Mouse (Mus musculus) kidney, adult 2 months (tissue): Measurements from ENCODE around the gene Pgk2. TPM values are rescaled to one million over a fixed set of nuclear protein-coding genes. Genes with fewer than 3 reads are reported as not detected.
"Not testable (repeated sequence)": the region's sequence is repeated elsewhere in the genome, so short reads cannot be mapped to it uniquely, and the experiment has no call there.

Experiments
- DNase-seq: peaks from one replicate; pipeline ENCODE4 v3.0.0; 2021
- H3K27ac ChIP-seq: fragments of 200-500 bp; 2 replicates; pipeline ENCODE4 v1.5.1; 2012; ENCODE audit warnings: low read depth, low read length, control low read depth, inconsistent platforms; ENCODE audit not compliant: insufficient read depth
- H3K27me3 ChIP-seq: fragments of 200-500 bp; replicated peaks from 2 replicates; pipeline ENCODE4 v1.6.1; 2012; ENCODE audit warnings: mild to moderate bottlenecking, moderate library complexity, low read length, inconsistent platforms; ENCODE audit not compliant: control insufficient read depth, insufficient read depth
- H3K36me3 ChIP-seq: fragments of 200-500 bp; 2 replicates; pipeline ENCODE4 v1.6.1; 2012; ENCODE audit warnings: mild to moderate bottlenecking, moderate library complexity, low read length, inconsistent platforms; ENCODE audit not compliant: control insufficient read depth, insufficient read depth
- H3K4me1 ChIP-seq: fragments of 200-500 bp; 2 replicates; pipeline ENCODE4 v1.6.1; 2011; ENCODE audit warnings: low read length; ENCODE audit not compliant: control insufficient read depth, insufficient read depth
- H3K4me3 ChIP-seq: fragments of 200-500 bp; 2 replicates; pipeline ENCODE4 v1.5.1; 2011; ENCODE audit warnings: mild to moderate bottlenecking, low read depth, low read length, control low read depth; ENCODE audit not compliant: insufficient read depth
- CTCF ChIP-seq: fragments of 200-500 bp; conservative IDR thresholded peaks from 2 replicates; pipeline ENCODE4 v1.5.1; 2011; ENCODE audit warnings: low read depth, mild to moderate bottlenecking, control low read depth, low read length, moderate library complexity, mixed read lengths; ENCODE audit not compliant: insufficient read depth, insufficient read length
- POLR2A ChIP-seq: fragments of 200-500 bp; IDR thresholded peaks from one replicate; pipeline ENCODE4 v1.6.1; 2011; ENCODE audit warnings: low read depth, low read length, control low read depth
- WGBS: fragments of 180-500 bp; shearing (Covaris S2); methylation state at CpG from one replicate; pipeline ENCODE4 v1.1.7; 2018; 5-methylcytosine and 5-hydroxymethylcytosine counted together
- polyA plus RNA-seq: library from polyadenylated mRNA; depleted of rRNA; stranded (reverse); fragments of >200 nt; gene quantifications from 2 replicates; pipeline ENCODE4 v1.2.3, GENCODE M21; 2012; rRNA removed

The Pgk2 gene
- 0.08 TPM in 2 replicates for polyA plus RNA-seq

DNA sequence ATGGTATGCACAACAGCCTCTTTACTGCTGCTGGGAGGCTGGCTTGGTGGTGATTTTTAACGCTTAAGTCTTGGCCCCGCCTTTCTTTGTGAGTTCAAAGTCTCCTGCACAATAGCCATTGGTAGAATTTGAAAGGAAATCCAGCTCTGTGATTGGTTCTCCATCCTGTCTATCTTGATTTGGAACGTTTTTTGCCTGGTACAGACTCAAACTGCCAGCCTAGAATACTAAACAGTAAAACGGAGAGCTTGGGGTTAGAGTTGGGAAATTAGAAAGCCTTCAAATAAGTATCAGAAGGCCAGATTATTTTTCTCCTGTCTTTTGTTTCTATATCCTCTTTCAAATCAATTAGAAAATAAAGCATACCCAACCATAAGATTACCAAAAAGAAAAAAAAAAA lies at the start of gene Pgk2:
TSS of gene Pgk2 (minus strand) at position 101 of the 400 bp plus-strand sequence.
- no peak within 1 kb of the TSS for H3K27ac ChIP-seq
- H3K36me3 ChIP-seq, result no peaks in the 10 kb centered on the region
- 74% methylated on average over 4 of the region's 4 CpGs for WGBS

DNA sequence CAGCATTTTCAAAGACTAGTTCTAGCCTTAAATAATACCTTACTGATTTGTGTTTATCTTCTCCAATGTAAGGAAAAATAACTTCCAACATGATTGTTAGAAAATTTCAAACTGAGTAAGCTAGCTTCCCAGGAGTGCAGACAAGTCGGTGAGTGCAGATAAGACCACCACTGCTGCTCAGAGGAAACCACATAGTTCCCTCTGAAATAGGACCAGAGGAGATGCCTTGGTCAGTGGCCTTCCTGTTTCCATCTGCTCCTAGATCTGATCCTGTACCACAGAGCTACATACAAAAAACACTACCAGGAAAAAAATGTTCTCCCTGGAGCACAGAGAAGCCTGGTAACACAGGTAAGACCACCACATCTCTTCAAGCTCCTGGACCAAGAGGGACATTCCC lies 44.0 kb upstream of the Pgk2 start:
- 76% methylated on average over 1 of the region's 1 CpGs for WGBS

More for the DNA sequence above, at the start of gene Pgk2:
- Histone ChIP-seq H3K4me1 (no peaks in the 10 kb centered on the region), H3K27me3 (no peaks in the 10 kb centered on the region), H3K4me3 (no peak within 1 kb of the TSS)
- no peak for TF ChIP-seq POLR2A
- no peak for TF ChIP-seq CTCF
- DNase-seq, result no peak

DNA sequence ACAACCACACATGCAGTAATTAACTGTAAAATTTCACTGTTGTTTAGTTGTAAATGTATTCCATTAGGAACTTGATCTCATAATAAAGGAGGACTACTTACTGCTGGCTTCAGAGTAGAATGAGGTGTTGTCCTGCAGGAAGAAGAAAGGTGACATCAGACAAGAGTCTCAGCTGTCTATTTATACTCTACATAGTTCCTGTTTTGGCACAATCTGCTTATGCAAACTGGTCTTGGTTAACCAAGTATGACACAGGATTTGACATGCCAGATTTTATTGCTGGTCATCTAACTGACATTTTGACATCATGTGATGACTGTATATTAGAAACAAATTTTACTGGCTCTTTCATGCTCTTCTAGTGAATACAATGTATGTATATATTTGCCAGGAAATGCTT lies 33.7 kb upstream of the Pgk2 start, which contains the start of gene Crisp3:
TSS of gene Crisp3 (minus strand) at position 154 of the 400 bp plus-strand sequence.
- TF ChIP-seq POLR2A, result no peak
- no peak for TF ChIP-seq CTCF
- Histone ChIP-seq H3K36me3 (no peaks in the 10 kb centered on the region), H3K4me3 (no peak within 1 kb of the TSS), H3K27me3 (no peaks in the 10 kb centered on the region), H3K4me1 (no peaks in the 10 kb centered on the region), H3K27ac (no peak within 1 kb of the TSS)
- no peak for DNase-seq

More for the DNA sequence above, 44.0 kb upstream of the Pgk2 start:
- no peak for DNase-seq
- TF ChIP-seq POLR2A, result no peak
- no peak for TF ChIP-seq CTCF
- Histone ChIP-seq H3K4me3 (no peak overlapping the region), H3K27ac (no peak overlapping the region), H3K4me1 (no peaks in the 10 kb centered on the region), H3K27me3 (no peaks in the 10 kb centered on the region), H3K36me3 (no peaks in the 10 kb centered on the region)

DNA sequence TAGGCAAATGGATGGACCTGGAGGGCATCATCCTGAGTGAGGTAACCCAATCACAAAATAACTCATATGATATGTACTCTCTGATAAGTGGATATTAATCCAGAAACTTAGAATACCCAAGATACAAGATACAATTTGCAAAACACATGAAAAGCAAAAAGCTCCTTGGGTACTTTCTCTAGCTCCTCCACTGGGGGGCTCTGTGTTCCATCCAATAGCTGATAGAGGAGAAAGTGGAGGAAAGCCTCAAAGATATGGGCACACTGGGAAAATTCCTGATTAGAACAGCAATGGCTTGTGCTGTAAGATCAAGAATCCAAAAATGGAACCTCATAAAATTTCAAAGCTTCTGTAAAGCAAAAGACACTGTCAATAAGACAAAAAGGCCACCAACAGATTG lies 6.6 kb downstream of the Pgk2 start:
- not testable (repeated sequence) for H3K27me3 ChIP-seq, H3K36me3 ChIP-seq, DNase-seq, H3K4me1 ChIP-seq, H3K4me3 ChIP-seq, H3K27ac ChIP-seq

DNA sequence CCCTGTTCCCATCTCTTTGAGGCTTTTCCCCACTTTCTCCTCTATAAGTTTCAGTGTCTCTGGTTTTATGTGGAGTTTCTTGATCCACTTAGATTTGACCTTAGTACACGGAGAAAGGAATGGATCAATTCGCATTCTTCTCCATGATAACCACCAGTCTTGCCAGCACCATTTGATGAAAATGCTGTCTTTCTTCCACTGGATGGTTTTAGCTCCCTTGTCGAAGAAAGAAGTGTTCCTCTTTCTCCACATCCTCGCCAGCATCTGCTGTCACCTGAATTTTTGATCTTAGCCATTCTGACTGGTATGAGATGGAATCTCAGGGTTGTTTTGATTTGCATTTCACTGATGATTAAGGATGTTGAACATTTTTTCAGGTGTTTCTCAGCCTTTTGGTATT lies 18.2 kb downstream of the Pgk2 start:
- not testable (repeated sequence) for H3K4me3 ChIP-seq, H3K36me3 ChIP-seq, H3K27me3 ChIP-seq, DNase-seq, H3K27ac ChIP-seq, H3K4me1 ChIP-seq
- whole genome bisulfite sequencing, result 69% methylated on average over 4 of the region's 4 CpGs

DNA sequence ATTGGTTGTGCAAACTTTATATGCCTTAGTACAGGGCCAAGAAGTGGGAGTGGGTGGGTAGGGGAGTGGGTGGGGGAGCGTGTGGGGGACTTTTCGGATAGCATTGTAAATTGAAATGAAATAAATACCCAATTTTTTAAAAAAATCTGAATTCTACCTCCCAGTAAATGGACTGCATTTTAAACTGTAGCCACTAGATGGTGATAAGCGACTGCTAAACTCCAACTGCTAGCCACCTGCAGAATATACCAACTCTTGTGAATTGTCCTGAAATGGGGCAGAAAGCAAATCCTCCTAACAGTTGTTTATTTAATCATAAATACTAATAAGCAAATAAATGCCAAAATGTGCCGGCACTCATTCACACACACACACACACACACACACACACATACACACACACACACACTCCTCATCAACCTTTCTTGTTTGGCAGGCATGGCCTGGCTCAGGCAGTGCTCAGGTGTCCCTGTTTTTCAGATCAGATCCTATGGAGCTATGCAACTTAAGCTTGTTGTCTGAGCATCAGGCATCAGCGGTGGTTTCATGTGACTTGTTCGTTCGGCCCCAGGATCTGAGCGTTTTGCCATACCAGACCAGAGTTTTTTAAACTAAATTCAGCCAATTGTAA lies 50.6 kb downstream of the Pgk2 start:
- not testable (repeated sequence) for DNase-seq, H3K4me1 ChIP-seq, H3K4me3 ChIP-seq, H3K27ac ChIP-seq, H3K36me3 ChIP-seq, H3K27me3 ChIP-seq
- WGBS, result 40% methylated on average over 8 of the region's 8 CpGs

Other genes with a start within 250 kb of the Pgk2 start
- not detected in 2 replicates for gene AC192777.2, start 113.2 kb downstream of the Pgk2 start, polyA plus RNA-seq
- gene Crisp3, start 33.6 kb upstream of the Pgk2 start, polyA plus RNA-seq, result 0.08 TPM in 1 of 2 replicates, not detected in the other
- gene Crisp1, start 110.6 kb upstream of the Pgk2 start, polyA plus RNA-seq, result 0.05 TPM in 1 of 2 replicates, not detected in the other